Mouse (Mus musculus) frontal cortex, postnatal 36 days (tissue): ENCODE measurements at regions not wholly inside any gene's neighbourhood (a gene's known extent, or its start where the extent isn't known, plus 50 kb on each side); places are given as distances from the start of the nearest gene placed in this dataset.

Experiments
- DNase-seq, 2 experiments: peaks; one replicate each; pipeline ENCODE4 v3.0.0; 2022; ENCODE audit warnings: low spot score in 2 of 2

DNA sequence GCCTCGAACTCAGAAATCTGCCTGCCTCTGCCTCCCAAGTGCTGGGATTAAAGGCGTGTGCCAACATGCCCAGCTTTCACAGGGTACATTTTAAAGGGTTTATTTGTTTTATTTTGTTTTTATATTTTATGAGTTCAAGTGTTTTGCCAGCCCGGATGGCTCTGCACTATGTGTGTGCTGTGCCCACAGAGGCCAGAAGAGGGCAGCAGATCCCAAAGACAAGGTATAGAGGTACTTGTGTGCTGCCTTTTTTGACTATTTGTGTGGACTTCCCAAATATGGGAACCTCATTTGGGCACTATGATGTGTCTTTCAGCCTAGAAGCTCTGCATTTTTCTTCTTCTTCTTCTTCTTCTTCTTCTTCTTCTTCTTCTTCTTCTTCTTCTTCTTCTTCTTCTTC is 176.4 kb upstream of the Azi2 start:
- no peak for DNase-seq

DNA sequence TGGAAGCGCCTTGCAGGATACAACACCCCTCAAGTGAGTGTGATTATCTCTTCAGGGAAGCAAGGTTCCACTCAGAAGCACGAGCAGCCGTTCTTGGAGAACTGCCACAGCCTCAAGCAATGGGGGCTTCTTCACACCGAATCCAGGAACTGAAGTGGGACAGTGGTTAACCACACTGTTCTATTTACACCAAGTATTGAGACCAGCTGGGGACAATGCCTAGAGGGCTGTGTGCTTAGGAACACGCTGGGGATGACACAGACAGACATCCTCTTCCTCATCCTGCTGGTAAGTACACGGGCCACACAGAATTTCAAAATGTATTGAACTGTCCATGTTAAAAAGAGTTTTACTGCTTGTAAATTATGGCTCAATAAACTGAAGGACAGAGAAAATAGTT is 177.0 kb upstream of the Azi2 start:
- no peak for DNase-seq

DNA sequence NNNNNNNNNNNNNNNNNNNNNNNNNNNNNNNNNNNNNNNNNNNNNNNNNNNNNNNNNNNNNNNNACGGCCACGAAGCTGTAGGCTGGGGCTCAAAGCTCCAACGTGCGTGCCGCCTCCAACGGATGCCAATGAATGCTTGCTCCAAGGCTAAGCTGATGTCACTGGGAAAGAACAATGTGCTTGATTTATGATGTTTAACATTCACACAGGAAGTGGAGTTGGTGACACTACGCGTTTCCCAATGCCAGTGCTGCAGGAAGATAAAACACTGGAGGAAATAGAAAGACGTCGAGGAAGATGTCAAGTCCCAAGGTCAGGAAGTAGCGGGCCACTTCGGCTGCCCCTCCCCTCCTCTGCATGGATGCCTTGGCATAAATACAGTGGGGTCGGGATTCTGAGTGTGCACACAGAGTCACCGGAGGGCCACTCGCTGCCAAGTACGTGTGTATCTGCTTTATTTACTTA is 180.7 kb upstream of the Azi2 start:
- DNase-seq, result no peak

DNA sequence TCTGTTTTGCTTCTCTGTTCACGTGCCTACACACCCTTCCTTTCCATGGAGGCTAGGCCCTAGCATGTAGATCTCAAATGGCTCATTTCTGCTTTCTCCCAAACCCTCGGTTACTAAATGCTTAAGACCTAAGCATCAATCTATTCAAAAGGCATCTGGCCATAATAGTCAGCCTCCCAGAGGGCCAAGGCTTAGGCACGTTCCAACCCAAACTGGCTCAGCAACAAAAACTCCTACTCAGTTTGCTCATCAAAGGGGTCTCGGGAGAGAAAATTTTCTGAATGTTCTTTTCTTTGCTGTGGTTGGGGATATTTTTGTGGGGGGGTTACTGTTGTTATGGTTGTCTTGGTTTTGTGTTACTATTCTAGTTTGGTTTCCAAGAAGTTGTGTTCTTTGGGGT is 196.8 kb upstream of the Azi2 start:
- DNase-seq, result no peak

DNA sequence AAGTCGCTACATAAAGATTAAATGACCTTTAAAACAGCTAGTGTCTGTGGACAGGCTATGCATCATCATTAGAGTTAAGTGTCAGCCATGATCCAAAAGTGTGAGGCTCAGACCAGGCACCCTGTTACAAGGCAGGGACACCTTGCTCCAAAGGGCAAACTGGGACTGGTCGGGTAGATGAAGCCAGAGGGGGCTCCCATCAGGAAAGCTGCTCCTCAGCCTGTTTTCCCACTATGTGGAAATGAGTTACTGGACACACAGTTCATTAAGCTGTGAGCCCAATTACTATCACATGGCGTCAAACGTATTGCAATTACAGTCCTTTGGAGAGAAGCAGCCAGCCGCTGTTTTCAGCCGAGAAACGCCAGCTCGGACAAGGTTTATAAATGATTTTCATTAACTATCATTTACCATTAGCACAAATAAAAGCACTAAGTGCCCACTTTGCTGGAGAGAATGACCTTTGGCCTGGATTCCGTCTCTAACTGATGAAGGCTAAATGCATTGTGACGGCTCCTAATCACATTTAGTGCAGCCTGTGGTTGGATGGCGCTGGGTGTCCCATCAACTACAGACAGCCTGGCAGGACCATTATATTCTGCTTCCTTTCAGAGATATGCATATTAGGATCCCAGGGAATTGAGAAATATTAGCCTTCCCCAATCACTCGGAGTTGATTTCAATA is 203.5 kb upstream of the Azi2 start:
- DNase-seq, result no peak

DNA sequence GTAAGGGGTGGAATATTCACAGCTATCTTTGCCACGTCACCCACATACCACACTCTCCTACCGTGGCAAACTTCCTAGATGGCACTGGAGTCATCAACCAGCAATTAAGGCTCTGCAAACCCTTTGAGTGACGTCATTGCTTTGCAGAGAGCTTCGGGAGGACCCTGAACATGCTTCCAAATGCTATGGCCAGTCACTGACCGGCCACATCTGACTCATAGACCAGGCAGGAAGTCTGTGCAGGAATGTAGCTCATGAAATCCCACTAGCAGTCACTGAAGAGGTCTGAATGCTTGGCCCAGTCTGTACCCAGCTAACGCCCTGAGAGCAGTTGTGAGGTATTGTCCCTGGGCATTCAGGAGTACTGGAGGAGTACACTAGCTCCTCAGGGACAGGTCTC is 203.9 kb upstream of the Rbms3 start:
- no peak for DNase-seq

DNA sequence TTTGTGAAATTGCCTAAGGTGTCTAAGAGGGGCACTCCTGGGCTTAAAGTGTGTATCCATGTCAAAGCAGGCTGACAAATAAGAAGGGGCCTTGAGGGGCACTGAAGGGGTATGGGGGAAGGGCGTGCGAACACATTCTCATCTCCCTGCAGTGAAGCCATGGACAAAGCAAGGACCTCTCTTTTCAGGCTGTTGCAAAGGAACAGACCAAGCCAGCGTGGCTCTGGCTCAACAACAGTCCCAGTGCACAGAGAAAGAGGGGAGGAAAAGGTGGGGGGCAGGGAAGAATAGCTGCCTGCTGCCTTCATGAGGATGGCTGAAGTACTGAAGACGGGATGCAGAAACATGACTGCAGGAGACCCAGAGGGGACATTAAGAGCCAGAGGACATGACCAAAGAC is 184.9 kb upstream of the Rbms3 start:
- no peak for DNase-seq

DNA sequence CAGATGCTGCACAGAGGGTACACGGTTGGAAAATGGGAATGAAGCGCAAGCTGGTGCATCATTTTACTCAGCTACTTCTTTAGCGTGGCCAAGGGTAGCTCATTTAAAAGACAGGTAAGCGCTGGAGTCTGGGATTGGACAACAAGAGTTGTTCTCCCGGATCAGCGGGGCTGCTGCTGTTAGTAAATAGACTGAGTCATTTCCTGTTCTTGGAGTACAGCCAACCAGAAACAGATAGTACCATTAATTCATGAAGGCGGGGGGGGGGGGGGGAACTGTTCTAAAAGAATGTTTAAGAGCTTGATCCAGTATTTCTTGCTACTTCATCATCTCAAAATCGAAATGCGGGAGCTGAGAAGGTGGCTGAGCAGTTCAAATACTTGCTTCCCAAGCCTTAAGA is 183.5 kb upstream of the Rbms3 start:
- no peak for DNase-seq

DNA sequence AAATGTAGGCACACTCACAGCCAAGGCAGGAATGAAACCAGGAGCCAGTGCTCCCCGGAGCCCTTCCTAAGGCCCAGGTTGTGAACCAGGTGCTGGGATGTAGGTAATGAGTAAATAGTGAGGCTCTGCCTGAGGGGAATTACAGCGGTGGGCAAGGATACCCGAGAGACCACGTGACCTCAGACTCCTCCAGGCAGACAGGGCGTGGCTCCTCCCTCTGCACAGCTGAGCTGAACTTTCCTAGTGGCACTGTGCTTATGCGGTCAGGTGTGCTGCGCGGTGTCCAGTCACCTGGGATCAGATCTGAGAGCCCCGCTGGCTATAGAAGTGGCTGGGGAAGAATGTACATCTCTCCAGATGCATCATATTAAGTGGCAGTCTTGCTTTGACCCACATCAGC is 176.1 kb upstream of the Rbms3 start:
- DNase-seq, result no peak

DNA sequence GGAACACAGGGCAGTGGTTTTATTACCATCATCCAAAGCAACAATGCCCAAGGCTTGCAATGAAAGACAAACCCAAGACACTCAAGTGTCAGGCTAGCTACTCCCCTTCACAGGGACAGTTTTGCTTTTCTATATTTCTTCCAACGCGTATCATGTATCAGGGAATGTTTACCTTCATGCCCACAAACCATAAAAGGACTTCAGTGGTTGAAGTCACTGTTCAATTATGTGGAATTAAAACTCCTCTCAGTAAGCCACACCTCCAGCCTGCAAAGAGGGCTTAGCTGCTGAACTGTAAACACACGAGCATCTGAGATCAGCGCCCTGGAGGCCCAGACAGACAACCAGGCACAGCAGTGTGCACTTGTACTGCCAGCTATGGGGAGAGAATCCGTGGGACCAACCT is 154.5 kb upstream of the Rbms3 start:
- DNase-seq, result no peak

DNA sequence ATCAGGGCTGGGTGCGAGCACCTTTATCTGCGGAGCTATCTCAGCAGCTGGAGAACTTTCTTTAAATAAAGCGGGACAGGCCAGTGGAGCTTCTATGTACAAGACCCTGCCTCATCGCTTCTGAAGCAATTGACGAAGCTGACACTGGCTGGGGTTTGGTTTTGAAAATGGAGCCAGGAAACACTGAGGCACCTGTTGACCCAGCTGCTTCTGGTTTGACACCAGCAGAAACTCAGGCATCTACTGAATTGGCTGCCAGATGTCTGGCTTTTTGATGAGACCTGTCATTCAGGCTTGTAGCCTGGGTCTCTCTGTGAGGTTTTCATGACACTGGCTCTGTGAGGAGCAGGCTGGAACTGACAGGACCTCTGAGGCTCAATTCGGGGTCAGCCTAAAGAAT is 124.9 kb upstream of the Rbms3 start:
- no peak for DNase-seq

DNA sequence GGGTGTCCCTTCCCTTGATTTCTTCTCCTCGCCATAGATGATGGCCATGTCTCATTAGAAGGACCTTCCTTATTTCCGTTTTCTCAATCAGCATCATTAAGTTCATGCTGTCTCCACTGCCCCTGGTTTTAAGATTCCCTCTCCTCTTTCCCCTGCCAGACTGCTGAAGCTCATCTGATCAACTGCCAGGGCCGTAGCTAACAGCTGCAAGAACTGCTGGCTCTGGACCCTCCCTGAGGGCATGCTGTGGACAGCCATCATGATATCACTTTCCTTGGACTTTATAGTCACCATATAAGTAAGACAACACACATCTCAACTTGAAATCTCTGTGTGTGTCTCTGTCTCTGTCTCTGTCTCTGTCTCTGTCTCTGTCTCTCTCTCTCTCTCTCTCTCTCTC is 123.8 kb upstream of the Rbms3 start:
- no peak for DNase-seq

DNA sequence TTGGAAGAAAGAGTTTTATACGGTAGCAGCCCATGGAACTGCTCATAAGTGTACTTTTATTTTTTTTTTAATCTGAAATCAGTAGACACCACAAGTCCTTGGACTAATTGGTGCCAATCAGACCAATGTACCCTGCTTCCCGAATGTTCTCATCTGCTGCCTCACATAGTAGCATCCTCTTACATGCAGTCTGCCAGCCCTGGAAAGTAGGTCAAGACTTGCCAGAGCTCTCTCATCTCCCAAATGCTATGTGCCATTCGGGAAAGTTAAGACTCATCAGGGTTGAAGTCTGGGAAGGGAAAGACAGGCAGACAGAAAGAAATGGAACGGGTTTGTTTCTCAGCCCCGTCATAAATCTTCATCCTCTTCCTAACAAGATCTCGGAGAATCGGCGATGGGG is 115.2 kb upstream of the Rbms3 start:
- DNase-seq, result no peak

DNA sequence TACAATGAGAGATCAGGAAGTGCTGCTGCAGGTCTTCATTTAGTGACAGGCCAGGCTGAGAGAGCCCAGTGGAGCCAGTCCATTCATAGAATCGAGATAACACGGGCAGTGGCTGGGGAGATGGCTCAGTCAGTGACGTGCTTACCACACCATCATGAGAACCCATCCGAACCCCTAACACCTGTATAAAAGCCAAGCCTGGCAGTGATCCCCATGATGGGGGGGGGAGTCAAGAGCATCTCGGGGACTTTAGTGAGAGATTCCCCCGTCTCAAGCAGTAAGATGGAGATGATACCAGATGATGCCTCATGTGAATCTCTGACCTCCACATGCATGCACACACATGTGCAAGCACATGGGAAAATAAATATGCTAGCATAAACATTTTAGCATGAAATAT is 99.7 kb upstream of the Rbms3 start:
- no peak for DNase-seq

DNA sequence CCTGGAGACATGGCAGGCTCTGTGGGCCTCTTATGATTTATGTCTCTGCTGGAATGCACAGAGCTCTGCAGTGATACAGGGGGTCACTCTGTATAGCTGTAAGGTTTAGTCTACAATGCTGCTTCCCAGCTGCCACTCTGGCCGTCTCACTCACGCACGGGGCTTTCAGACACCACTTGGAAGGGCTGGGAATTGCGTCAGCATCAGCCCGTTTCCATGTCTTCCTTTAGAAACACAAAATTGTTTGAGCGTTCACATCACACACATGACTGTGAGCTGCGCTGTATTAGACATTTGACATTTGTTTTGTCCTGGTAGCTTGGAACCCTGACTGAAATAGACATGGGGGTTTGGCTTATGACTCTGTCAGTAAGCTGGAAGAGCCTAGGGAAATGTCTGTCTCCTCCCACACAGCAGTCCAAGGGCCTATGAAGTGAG is 90.5 kb upstream of the Rbms3 start:
- DNase-seq, result no peak

DNA sequence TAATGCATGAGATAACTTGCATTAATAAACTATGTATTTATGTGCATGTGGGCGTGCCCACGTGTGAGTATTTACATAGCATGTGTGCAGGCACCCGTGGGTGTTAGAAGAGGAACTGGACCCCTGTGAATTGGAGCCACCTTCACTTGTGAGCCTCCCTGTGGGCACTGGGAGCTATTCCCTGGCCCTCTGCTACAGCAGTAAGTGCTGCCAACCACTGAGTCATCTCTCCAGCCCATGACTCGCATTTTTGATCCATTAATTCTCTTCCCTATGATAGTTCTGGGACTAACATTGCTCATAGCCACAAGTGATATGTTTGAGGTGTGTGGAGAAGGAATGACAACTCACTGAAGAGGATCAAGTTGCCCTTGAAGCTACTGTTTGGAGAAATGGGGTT is 87.6 kb upstream of the Rbms3 start:
- DNase-seq, result no peak

DNA sequence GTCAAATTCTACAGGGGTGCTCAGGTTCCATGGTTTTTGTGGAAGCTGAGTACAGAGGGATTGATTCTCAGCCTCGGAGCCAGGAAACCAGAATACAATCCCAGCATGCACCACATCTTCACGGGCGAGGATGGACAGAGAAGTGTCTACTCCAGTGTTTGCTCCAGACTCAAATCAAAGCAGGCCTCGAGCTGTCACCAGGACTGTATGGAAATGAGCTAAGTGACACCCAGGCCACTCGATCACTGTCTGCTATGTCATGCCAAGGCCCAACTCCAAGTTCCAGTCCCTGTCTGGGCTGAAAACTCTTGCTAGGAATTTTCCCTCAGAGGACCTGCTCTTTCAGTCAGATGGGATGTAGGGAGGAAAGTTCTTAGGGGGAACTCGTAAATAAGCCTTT is 86.8 kb upstream of the Rbms3 start:
- no peak for DNase-seq

DNA sequence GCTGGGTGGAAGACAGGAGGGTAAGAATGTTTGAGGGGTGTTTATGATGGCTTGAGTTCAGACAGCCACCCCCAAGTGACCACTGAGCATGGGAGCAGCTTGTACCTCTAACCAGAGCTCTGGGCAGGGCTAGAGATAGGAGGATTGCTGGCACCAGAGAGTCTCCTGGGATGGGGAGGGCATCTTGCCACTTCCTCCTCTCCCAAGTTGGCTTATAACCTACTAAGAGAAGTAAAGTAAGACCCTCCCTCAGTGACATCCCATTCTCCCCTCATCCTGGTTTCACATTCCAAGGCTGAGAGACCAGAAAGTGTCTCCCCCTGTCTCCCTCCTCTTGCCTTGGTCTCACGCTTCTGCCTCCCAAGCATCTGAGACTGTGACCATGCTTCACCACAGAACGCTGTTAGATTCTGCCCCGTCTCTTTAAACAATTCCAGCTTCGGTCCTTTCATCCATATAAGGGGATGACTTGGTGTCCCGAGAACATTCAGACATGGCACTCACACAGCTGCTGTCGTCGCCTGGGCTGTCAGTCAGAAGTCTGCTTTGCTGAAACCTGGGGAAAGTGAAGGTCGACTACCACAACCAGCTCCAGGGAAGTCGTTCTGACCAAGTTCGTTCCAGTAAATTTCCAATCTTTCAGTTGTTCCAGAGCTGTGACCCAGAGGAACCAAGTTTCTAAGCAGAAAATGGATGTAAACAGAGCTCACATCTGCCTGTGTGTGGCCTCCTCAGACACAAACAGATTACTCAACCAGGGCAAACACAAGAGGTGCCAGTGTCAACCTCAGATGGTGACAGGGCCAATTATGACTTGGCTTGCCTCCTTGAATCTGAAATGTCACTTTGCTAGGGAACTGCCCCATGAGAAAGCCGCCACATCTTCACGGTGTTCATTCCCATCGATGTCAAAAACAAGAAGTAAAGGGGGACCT is 85.3 kb upstream of the Rbms3 start:
- DNase-seq, result no peak

DNA sequence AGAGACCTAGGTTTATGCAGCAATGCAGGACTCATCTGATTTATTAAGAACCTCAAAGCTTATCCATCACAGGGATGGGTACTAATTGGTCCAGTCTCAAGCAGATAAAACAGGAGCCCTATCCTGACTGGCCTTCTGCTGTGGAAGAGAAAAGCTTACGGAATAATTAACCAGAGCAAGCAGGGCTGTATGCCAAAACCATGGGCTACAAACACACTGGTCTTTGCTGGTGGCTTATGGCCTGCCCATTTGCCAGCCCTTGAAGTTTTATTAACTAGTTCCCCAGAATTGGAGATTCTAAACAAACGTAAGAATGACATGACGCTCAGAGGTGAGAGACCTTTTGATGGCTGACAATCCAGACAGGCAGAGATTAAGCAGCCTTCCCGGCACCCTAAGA is 83.4 kb upstream of the Rbms3 start:
- DNase-seq, result no peak

DNA sequence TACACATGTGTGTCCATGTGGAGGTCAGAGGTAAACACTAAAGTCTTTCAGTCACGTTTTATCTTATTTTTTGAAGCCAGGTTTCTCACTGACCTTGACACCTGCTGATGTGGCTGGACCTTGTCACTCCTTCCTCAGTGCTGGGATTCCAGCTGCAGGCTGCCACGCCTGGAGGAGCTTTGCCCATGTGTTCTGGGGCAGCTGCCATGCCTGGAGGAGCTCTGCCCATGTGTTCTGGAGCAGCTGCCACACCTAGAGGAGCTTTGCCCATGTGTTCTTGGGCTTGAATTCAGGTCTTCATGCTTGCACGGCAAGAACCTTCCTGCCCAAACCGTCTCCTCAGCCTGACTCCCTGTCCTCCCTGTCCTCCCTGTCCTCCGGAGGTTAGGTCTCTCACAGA is 82.1 kb upstream of the Rbms3 start:
- DNase-seq, result no peak

DNA sequence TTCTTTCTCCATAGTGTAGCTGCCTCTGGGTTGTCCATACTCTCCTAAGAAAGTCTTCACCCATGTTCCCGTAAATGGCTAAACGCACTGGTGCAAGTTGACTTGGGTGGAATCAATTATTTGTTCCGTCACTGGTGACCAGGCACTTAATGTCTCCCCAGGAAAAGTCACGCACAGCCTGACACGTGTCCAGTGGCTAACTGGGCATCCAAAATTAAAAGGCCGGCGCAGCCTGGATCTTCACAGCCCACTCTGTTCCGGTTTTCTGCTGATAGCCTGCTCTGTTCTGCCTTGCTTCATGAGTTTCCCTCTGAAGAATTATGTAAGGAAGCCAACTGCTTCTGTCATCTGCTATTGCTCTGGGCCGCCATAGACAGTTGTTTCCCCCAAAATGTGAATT is 81.3 kb upstream of the Rbms3 start:
- no peak for DNase-seq

DNA sequence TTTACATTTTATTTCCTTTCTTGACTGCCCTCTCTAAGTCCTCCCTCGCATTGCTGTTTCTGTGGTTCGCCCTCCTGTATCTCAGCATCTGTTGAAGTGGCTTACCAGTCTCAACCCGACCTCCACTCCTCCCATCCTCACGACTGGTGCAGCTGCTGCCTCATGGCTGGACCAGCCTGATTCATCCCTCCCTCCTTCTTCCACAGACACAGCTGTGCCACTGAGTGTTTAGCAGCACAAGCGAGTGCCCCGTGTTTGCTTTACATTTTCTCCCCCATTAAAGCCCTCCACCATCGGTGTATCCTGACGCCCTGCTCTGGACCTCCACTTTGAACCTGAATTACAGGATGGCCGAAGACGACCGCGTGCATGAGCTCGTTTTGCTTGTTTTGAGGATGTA is 80.0 kb upstream of the Rbms3 start:
- DNase-seq, result no peak

DNA sequence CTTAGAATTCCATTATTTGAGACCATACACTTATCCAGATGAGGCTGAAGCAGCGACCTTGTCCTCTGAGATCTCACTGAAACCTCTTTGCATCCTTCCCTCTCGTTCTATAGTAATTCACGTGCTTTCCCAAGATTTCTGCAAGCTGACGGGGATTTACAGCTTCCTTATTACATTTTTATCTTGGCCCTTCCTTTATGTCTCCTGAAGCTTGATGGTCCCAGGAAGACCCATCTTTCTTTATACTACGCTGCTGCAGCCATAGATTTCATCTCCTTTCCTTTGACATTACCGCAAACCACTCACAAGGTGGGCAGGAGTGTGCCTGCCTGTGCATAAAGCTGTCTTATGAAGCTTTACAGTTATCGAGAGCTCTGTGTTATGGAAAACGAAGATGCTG is 63.3 kb upstream of the Rbms3 start:
- DNase-seq, result no peak
